Mouse (Mus musculus) neural tube, embryonic 12.5 days (tissue): ENCODE results near the gene Pex11a. TPM values are rescaled to one million over a fixed set of nuclear protein-coding genes. Genes with fewer than 3 reads are reported as not detected.
"Not testable (repeated sequence)": the region's sequence is repeated elsewhere in the genome, so short reads cannot be mapped to it uniquely, and the experiment has no call there.

Experiments
- ATAC-seq: fragments of 200-750 bp; cut with Nextera tagmentation; 2 replicates; pipeline ENCODE4 v1.8.0; 2017; ENCODE audit warnings: low read depth, mild to moderate bottlenecking, moderate TSS enrichment, moderate library complexity; ENCODE audit not compliant: low FRiP score
- H3K27ac ChIP-seq: fragments of 300-500 bp; sonication (generic); 2 replicates; pipeline ENCODE4 v1.5.1; 2016
- H3K27me3 ChIP-seq: fragments of 300-500 bp; sonication (generic); replicated peaks from 2 replicates; pipeline ENCODE4 v1.6.1; 2016; ENCODE audit warnings: mild to moderate bottlenecking
- H3K36me3 ChIP-seq: fragments of 300-500 bp; sonication (generic); 2 replicates; pipeline ENCODE4 v1.6.1; 2016; ENCODE audit warnings: mild to moderate bottlenecking
- H3K4me1 ChIP-seq: fragments of 300-500 bp; sonication (generic); 2 replicates; pipeline ENCODE4 v1.6.1; 2016
- H3K4me2 ChIP-seq: fragments of 300-500 bp; sonication (generic); replicated peaks from 2 replicates; pipeline ENCODE4 v1.6.1; 2016; ENCODE audit warnings: mild to moderate bottlenecking
- H3K4me3 ChIP-seq: fragments of 300-500 bp; sonication (generic); 2 replicates; pipeline ENCODE4 v1.5.1; 2016
- H3K9ac ChIP-seq: fragments of 300-500 bp; sonication (generic); 2 replicates; pipeline ENCODE4 v1.6.1; 2016; ENCODE audit warnings: mild to moderate bottlenecking
- H3K9me3 ChIP-seq: fragments of 300-500 bp; sonication (generic); 2 replicates; pipeline ENCODE4 v1.6.1; 2016; ENCODE audit warnings: mild to moderate bottlenecking
- WGBS: fragments of 180-500 bp; shearing (Covaris S2); methylation state at CpG from one replicate; pipeline ENCODE4 v1.1.7; 2016; 5-methylcytosine and 5-hydroxymethylcytosine counted together
- polyA plus RNA-seq: library from polyadenylated mRNA; unstranded; fragments of >200 nt; fragmentation: Nextera tagmentation; extraction: Ambion mirVana; gene quantifications from 2 replicates; pipeline ENCODE4 v1.2.1, GENCODE M21; 2016

Gene Pex11a
- polyA plus RNA-seq = 9.8 and 11.5 TPM in 2 replicates

DNA sequence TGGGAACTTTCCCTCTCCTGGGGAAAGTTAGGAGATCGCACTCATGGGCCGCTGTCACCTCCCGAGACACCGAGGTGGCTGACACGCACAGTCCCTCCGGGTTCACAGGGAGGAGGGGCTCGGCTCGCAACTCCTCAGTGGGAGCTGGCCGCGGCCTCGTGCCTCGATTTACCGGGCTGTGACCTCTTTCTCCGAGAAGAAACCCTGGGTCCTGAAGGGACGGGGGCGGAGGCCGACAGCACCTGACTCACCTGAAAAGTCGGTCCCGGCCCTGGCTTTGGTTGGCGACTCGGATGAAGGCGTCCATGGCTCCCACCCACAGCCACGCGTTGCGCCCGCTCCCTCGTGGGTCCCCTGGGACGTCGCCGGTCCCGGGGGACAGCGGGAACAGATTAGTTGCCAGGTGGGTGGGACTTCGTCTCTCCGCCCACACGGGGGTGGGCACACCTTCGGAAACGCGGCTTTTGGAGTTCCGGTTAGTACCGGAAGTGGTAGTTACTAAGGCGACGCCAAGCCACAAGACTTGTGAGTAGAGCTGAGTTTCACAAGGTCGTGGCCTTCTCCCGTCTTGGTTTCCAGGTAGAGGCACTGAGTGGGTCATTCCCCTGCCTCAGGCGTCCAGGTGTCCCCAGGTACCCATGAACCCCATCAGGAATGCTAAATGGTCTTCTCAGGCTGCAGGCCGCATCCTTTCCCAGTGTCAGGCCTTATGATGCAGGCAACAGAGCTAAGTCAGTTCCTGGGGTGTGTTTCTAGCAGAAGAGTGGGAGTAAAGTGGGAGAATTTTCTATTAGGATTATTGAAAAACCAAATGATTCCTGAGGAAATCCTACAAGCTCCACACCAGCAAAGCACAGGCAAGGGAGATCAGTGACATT, at the start of gene Pex11a, which contains the start of gene Wdr93:
Pex11a (minus strand) TSS at position 473 of the 878 bp plus-strand sequence.
Wdr93 (plus strand) TSS at position 505 of the 878 bp plus-strand sequence.
- H3K9me3 ChIP-seq = no peaks in the 10 kb centered on the region
- H3K4me2 ChIP-seq = peak within 1 kb of the TSS; percentile 97
- ATAC-seq = peak; percentile 72
- H3K4me1 ChIP-seq = peaks cover 7% of the 10 kb centered on the region; the same call in 1 of the 2 replicates
- H3K27me3 ChIP-seq = no peaks in the 10 kb centered on the region
- peak within 1 kb of the TSS; percentile 60 for H3K9ac ChIP-seq
- peak within 1 kb of the TSS; percentile 66 for H3K4me3 ChIP-seq
- no peak within 1 kb of the TSS for H3K27ac ChIP-seq
- WGBS = 3% methylated on average over 46 of the region's 46 CpGs
- H3K36me3 ChIP-seq = no peaks in the 10 kb centered on the region

DNA sequence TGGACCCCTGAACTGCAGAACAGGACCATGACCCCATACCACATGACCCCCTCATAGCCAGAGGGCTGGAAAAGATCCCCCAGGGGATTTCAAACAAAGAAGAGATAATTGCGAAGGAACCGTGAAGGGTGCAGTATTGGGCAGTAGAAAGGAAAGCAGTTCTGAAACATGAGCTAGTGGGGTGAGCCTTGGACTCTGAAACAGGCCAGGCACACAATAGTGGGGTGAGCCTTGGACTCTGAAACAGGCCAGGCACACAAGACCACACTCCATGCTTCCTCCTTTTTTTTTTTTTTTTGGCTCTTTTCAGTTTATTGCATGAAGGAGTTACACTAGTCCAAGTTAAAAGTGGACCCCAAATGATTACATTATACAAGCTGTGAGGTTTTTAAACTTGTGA, 46.9 kb upstream of the Pex11a start:
- WGBS = 6% methylated on average over 2 of the region's 2 CpGs
- peaks cover 13% of the 10 kb centered on the region for H3K4me1 ChIP-seq
- H3K4me2 ChIP-seq, H3K36me3 ChIP-seq, ATAC-seq, H3K4me3 ChIP-seq, H3K9me3 ChIP-seq, H3K9ac ChIP-seq, H3K27ac ChIP-seq: not testable (repeated sequence)
- peaks cover 39% of the 10 kb centered on the region for H3K27me3 ChIP-seq

DNA sequence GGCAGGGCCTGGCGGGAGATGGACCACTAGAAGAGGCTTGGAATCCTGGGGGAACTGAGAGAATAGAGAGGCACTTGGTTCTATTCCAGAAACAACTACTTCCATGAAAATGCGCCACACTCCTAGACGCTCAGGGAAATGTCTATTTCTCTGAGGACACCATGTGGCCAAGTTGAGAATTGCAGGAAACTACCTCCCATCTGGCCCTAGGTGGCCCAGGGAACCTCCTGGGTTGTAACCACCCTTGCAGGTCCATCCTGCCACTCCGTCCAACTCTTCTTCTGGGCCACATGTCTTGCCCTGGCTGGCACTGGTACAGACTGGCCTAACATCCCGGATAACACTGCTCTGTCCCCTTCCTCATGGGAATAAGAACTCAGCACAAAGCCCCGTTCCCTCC, 43.4 kb upstream of the Pex11a start:
- no peak overlapping the region for H3K4me3 ChIP-seq
- no peak overlapping the region for H3K9ac ChIP-seq
- no peak overlapping the region for H3K4me2 ChIP-seq
- H3K27ac ChIP-seq = no peak overlapping the region
- no peaks in the 10 kb centered on the region for H3K36me3 ChIP-seq
- no peaks in the 10 kb centered on the region for H3K9me3 ChIP-seq
- peaks cover 5% of the 10 kb centered on the region for H3K27me3 ChIP-seq
- peak; percentile 17; the same call in 1 of the 2 replicates for ATAC-seq
- WGBS = 24% methylated on average over 6 of the region's 6 CpGs
- no peaks in the 10 kb centered on the region for H3K4me1 ChIP-seq

DNA sequence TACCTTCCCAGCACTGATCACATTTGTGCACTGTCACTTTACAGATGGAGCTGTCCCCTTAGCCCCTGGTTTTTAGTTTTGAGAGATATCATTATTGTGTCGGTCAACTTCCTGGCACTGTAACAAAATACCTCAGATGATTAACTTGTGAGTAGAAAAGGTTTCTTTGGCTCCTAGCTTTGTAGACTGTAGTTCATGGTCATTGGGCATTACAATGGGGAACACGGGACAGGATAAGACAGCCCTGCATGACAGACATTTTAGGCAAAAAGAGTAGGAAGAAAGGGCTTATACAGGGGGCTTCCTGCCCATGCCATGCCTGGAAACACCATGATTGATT, 39.6 kb upstream of the Pex11a start:
- Histone ChIP-seq H3K9ac (no peak overlapping the region), H3K27ac (no peak overlapping the region), H3K4me1 (no peaks in the 10 kb centered on the region), H3K36me3 (no peaks in the 10 kb centered on the region), H3K27me3 (no peaks in the 10 kb centered on the region), H3K4me3 (no peak overlapping the region), H3K9me3 (no peaks in the 10 kb centered on the region), H3K4me2 (no peak overlapping the region)
- WGBS = 84% methylated on average over 2 of the region's 2 CpGs
- ATAC-seq = no peak

DNA sequence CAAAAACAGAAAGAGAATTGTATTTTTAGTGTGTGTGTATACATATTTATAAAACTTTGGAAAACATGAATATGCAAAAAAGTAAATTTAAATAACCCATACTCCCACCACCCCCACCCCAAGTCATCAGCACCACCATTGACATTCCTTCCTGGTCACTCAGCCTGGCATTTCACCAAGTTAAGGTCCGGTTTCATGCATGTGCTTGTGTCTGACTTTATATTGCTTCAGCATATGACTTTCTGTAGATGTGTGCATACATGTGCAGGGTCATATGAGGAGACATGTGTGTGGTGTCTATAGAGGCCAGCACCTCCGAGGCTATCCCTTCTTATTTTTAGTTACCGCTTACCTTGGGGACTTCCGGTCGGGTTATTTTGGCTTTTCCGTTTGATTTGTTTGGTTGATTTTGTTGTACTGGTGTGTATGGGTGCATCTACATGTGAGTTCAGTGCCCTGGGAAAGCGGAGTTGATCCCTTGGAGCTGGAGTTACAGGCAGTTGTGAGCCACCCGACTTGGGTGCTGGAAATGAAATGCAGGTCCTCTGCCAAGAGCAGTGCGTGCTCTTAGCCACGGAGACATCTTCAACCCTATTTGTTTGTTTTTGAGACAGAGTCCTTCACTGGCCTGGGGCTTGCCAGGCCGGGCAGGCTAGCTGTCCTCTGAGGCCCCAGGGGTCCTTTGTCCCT, 39.0 kb upstream of the Pex11a start:
- H3K4me3 ChIP-seq = no peak overlapping the region
- no peaks in the 10 kb centered on the region for H3K27me3 ChIP-seq
- no peak overlapping the region for H3K9ac ChIP-seq
- H3K27ac ChIP-seq = no peak overlapping the region
- H3K9me3 ChIP-seq = no peaks in the 10 kb centered on the region
- H3K36me3 ChIP-seq = no peaks in the 10 kb centered on the region
- H3K4me2 ChIP-seq = no peak overlapping the region
- no peaks in the 10 kb centered on the region for H3K4me1 ChIP-seq
- WGBS = 84% methylated on average over 11 of the region's 11 CpGs
- no peak for ATAC-seq

DNA sequence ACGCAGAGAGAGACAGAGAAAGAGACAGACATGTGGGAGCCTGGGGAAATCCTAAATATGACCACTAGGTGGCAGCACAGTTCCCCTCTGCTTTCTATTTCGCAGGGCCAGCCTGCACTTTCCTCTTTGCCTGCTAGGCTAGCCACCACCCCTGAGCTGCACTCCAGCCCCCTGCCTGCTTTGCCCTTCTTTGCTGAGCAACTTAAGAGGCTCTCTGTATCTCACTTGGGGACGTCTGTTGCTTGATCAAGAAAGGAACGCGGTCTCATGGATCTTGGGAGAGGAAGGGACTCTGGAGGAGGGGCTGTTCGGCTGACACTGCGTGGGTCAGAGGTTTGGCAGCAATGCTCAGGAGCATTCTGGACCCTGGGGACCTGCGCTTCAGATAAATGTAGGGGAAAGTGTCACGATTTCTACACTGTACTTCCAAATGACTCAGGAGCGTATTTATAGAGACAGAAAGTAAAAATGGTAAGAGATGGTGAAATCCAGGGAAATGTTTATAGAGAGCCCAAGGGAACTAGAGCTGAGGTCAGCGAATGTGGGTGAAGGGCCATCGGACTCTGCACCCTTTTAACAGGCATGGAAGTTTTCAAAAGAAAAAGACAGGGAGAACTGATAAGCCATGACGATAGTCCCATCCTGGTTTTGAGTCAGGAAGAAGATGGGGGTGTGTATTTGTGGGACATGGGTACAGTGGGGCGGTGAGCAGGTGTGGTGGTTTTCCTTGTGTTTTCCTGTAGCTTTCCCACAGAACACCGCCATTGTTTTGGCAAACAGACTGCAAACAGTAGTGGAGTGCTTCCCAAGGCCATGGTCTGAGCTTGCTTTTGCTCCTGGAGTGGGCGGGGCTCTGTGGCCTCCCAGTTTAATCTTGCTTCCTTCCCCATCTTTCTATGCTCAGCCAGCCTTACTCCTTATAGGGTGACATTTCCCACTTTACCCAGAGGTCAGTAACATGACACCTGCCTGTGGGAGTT, 38.0 kb upstream of the Pex11a start:
- ATAC-seq = no peak; the same call in 1 of the 2 replicates
- H3K4me2 ChIP-seq = peak overlapping the region; percentile 48
- 0 out of 2 replicates have a peak overlapping the region, but pooled peaks have one; percentile 30 for H3K9ac ChIP-seq
- 32% methylated on average over 16 of the region's 16 CpGs for WGBS
- H3K4me3 ChIP-seq = no peak overlapping the region
- H3K9me3 ChIP-seq = no peaks in the 10 kb centered on the region
- no peaks in the 10 kb centered on the region for H3K4me1 ChIP-seq
- H3K27me3 ChIP-seq = no peaks in the 10 kb centered on the region
- no peaks in the 10 kb centered on the region for H3K36me3 ChIP-seq
- no peak overlapping the region for H3K27ac ChIP-seq

DNA sequence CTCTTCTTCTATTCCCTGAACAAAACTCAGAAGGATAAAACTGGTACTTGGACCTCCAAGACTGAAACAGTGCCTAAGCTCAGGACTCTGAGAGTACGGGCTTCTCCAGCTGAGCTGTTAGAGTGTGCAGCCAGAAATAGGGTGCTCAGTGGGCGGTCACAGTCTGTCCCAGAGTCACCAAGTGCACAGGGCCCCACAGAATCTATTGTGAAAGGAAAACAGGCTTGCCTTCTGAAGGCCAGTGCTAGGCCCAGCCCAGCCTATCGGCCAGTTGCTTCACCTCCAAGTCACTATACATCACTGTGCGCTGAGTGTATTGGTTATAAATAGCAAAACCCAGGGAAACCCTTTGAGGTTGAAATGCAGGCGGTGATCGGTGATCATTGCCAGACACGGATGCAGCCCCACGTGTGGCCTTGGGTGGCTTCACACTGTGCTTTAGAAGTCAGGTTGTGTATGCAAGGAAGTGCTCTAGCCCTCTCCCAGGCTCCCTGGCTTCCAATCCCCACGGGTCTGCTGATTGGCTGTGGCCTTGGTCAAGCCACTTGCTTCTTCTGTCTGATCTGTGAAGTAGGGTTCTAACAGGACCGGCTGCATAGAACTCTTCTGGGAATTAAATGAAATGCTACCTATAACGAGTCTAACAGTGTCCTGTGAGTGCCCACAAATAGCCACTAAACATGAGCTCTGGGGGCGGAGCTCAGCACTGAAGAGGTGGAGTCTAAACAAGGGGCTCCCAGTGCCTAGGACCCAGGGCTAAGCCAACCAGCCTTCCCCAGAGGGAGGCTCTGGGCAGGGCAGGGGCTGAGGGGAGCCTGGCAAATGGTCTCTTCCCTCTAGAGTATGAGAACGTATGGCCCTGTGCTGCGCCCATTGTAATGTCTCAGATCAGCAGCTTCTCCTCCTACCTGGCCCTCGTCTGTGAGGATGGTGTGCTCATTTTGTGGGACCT, 28.9 kb upstream of the Pex11a start:
- H3K36me3 ChIP-seq = no peaks in the 10 kb centered on the region
- WGBS = 36% methylated on average over 15 of the region's 15 CpGs
- no peak overlapping the region for H3K27ac ChIP-seq
- no peak overlapping the region for H3K4me3 ChIP-seq
- H3K4me2 ChIP-seq = no peak overlapping the region
- H3K9me3 ChIP-seq = no peaks in the 10 kb centered on the region
- H3K4me1 ChIP-seq = no peaks in the 10 kb centered on the region
- H3K9ac ChIP-seq = no peak overlapping the region
- H3K27me3 ChIP-seq = no peaks in the 10 kb centered on the region
- ATAC-seq = no peak

DNA sequence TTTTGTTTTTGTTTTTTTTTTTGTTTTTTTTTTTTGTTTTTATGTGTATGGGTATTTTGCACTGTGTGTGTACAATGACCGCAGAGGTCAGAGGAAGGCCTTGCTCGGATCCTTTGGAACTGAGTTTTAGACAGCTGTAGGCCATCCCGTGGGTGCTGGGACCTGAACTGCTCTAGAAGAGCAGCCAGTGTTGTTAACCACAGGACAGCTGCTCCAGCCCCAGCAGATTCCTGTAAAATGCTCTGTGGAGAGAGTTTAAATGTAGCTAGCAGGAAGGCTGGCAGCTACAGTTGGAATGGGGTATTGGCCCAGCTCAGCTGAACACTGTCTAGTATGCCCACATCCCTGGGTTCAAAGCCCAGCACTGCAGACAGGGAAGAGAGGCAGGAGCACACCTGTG, 26.7 kb upstream of the Pex11a start:
- H3K27ac ChIP-seq = no peak overlapping the region
- H3K36me3 ChIP-seq = no peaks in the 10 kb centered on the region
- H3K9me3 ChIP-seq = no peaks in the 10 kb centered on the region
- no peak overlapping the region for H3K9ac ChIP-seq
- no peaks in the 10 kb centered on the region for H3K27me3 ChIP-seq
- WGBS = 79% methylated on average over 3 of the region's 3 CpGs
- no peaks in the 10 kb centered on the region for H3K4me1 ChIP-seq
- no peak overlapping the region for H3K4me2 ChIP-seq
- no peak overlapping the region for H3K4me3 ChIP-seq
- no peak for ATAC-seq

DNA sequence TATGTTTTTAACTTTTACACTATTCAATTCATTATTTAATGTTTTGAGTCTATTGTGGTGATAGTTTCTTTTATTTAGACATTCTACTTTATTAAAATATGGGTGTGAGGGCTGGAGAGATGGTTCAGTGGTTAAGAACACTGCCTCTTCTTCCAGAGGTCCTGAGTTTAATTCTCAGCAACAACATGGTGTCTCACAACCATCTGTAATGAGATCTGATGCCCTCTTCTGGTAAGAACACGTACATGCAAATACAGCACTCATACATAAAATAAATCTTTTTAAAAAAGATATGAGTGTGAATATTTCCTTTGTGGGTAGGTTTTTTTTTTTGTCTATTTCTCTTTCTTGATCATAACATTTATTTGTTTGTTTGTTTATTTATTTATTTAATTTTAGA, 23.1 kb upstream of the Pex11a start:
- no peak for ATAC-seq

DNA sequence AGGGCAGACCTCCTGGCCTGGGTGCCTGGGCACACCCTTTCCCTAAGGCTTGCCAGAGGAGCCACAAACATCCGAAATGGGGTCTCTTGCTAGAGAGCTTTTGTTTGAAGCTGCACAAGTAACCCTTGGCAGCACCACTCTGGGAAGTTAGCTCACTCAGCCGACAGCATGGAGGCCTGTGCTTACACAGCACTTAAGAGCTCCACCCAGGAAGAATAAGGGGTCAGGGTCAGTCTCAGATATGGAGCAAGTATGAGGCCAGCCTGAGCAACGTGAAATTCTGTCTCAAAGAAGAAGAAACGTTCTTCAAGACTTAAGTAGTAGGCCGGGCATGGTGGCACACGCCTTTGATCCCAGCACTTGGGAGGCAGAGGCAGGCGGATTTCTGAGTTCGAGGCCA, 19.2 kb upstream of the Pex11a start:
- Histone ChIP-seq H3K4me3 (no peak overlapping the region), H3K27me3 (no peaks in the 10 kb centered on the region), H3K9me3 (no peaks in the 10 kb centered on the region), H3K27ac (no peak overlapping the region), H3K4me1 (no peaks in the 10 kb centered on the region), H3K9ac (no peak overlapping the region), H3K4me2 (no peak overlapping the region), H3K36me3 (no peaks in the 10 kb centered on the region)
- ATAC-seq = no peak
- WGBS = 85% methylated on average over 8 of the region's 8 CpGs

More for the DNA sequence above, 23.1 kb upstream of the Pex11a start:
- Histone ChIP-seq H3K9ac (no peak overlapping the region), H3K4me2 (no peak overlapping the region), H3K27ac (no peak overlapping the region), H3K36me3 (no peaks in the 10 kb centered on the region), H3K4me3 (no peak overlapping the region), H3K9me3 (no peaks in the 10 kb centered on the region), H3K27me3 (no peaks in the 10 kb centered on the region), H3K4me1 (no peaks in the 10 kb centered on the region)
- WGBS = 38% methylated on average over 1 of the region's 1 CpGs
